Mouse (Mus musculus) heart, postnatal 0 days (tissue): ENCODE measurements around the gene 4930519G04Rik. TPM values are rescaled to one million over a fixed set of nuclear protein-coding genes. Genes with fewer than 3 reads are reported as not detected.
"Not testable (repeated sequence)": the region's sequence is repeated elsewhere in the genome, so short reads cannot be mapped to it uniquely, and the experiment has no call there.

Experiments
- ATAC-seq: fragments of 200-750 bp; cut with Nextera tagmentation; 2 replicates; pipeline ENCODE4 v1.8.0; 2017; ENCODE audit warnings: low read depth, moderate number of reproducible peaks, moderate library complexity; ENCODE audit not compliant: insufficient read depth
- DNase-seq: peaks from one replicate; pipeline ENCODE4 v3.0.0-alpha.2; 2016; ENCODE audit warnings: low spot score
- H3K27ac ChIP-seq: fragments of 300-500 bp; sonication (generic); 2 replicates; pipeline ENCODE4 v1.5.1; 2014; ENCODE audit warnings: low read depth, mild to moderate bottlenecking
- H3K27me3 ChIP-seq: fragments of 300-500 bp; sonication (generic); 2 replicates; pipeline ENCODE4 v1.6.1; 2014; ENCODE audit warnings: low read length, mixed read lengths; ENCODE audit not compliant: control insufficient read depth, insufficient read depth
- H3K36me3 ChIP-seq: fragments of 300-500 bp; sonication (generic); replicated peaks from 2 replicates; pipeline ENCODE4 v1.6.1; 2014; ENCODE audit warnings: low read length, mixed read lengths; ENCODE audit not compliant: control insufficient read depth, insufficient read depth
- H3K4me1 ChIP-seq: fragments of 300-500 bp; sonication (generic); 2 replicates; pipeline ENCODE4 v1.6.1; 2014; ENCODE audit warnings: antibody characterized with exemption; ENCODE audit not compliant: control insufficient read depth, insufficient read depth
- H3K4me2 ChIP-seq: fragments of 300-500 bp; sonication (generic); 2 replicates; pipeline ENCODE4 v1.6.1; 2014; ENCODE audit warnings: low read depth, mild to moderate bottlenecking, low read length, moderate library complexity
- H3K4me3 ChIP-seq: fragments of 300-500 bp; sonication (generic); 2 replicates; pipeline ENCODE4 v1.5.1; 2014; ENCODE audit warnings: low read depth, low read length
- H3K9ac ChIP-seq: fragments of 300-500 bp; sonication (generic); replicated peaks from 2 replicates; pipeline ENCODE4 v1.6.1; 2014; ENCODE audit warnings: low read depth, low read length, mixed read lengths
- H3K9me3 ChIP-seq: fragments of 300-500 bp; sonication (generic); replicated peaks from 2 replicates; pipeline ENCODE4 v1.6.1; 2016; ENCODE audit warnings: low read length; ENCODE audit not compliant: control insufficient read depth
- CTCF ChIP-seq: IDR thresholded peaks from 2 replicates; pipeline ENCODE4 v1.5.1; 2016; ENCODE audit warnings: antibody characterized with exemption, control low read depth, low read depth
- EP300 ChIP-seq: IDR thresholded peaks from 2 replicates; pipeline ENCODE4 v1.6.1; 2016; ENCODE audit warnings: antibody characterized with exemption, low read depth
- WGBS: fragments of 180-500 bp; shearing (Covaris S2); extraction: QIAGEN DNeasy Blood & Tissue Kit; methylation state at CpG from one replicate; pipeline ENCODE4 v1.1.7; 2014; 5-methylcytosine and 5-hydroxymethylcytosine counted together
- polyA plus RNA-seq: library from polyadenylated mRNA; unstranded; fragments of >200 nt; fragmentation: Nextera tagmentation; extraction: Ambion mirVana; gene quantifications from 2 replicates; pipeline ENCODE4 v1.2.1, GENCODE M21; 2015
- total RNA-seq: library from RNA; depleted of rRNA; stranded (reverse); fragments of >200 nt; gene quantifications from 2 replicates; pipeline ENCODE4 v1.2.3, GENCODE M21; 2014; ENCODE audit warnings: low replicate concordance

4930519G04Rik gene
- total and polyA plus RNA-seq, 2 experiments from 2014 or later = not detected

DNA sequence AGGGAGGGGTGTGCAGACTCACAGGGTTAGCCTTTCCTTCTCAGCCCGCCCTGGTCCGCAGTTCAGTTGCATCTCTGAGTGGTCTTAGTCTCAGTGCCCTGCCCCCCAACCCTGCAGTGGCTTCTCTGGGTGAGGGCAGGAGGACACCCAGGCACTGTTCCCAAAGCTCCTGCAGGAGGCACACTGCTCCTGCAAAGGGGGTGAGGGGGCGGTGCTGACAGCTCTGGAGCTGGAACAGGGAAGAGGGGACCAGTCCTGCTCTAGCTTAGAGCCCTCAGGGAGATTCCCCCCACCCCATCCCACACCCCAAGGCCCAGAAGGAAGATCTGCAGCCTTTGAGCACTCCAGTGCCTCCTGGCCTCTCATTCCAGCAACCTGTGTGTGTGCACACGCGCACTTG is 10.8 kb upstream of the 4930519G04Rik start:
- Histone ChIP-seq H3K36me3 (no peaks in the 10 kb centered on the region), H3K27me3 (no peaks in the 10 kb centered on the region), H3K9ac (no peak overlapping the region), H3K9me3 (no peaks in the 10 kb centered on the region), H3K4me2 (no peak overlapping the region), H3K4me3 (no peak overlapping the region), H3K27ac (no peak overlapping the region), H3K4me1 (no peaks in the 10 kb centered on the region)
- WGBS = 73% methylated on average over 5 of the region's 5 CpGs
- ATAC-seq (no peak), DNase-seq (no peak)
- TF ChIP-seq CTCF (no peak), EP300 (no peak)

DNA sequence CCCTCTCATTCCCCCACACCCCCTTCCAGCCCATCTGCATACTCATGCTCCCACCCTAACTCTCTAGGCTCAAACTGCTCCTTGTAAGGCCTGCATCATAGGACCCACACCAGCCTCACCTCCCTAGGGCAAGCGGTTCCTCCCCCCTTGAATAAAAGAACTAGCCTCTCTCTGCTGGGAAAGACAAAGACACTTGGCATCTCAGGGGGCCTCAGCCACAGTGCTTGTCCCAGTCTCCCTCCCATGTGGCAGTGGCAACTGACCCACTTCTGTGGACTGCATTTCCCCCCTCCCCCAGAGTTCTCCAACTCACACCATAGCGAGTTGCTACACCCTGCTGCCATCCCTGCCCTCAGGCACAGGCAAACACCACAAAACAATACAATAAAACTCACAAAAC is 9.1 kb upstream of the 4930519G04Rik start:
- not testable (repeated sequence) for ATAC-seq, H3K27me3 ChIP-seq, H3K36me3 ChIP-seq, H3K9me3 ChIP-seq, H3K4me3 ChIP-seq, DNase-seq, H3K27ac ChIP-seq, H3K4me2 ChIP-seq, H3K4me1 ChIP-seq, H3K9ac ChIP-seq
- WGBS = 61% methylated on average over 2 of the region's 2 CpGs

DNA sequence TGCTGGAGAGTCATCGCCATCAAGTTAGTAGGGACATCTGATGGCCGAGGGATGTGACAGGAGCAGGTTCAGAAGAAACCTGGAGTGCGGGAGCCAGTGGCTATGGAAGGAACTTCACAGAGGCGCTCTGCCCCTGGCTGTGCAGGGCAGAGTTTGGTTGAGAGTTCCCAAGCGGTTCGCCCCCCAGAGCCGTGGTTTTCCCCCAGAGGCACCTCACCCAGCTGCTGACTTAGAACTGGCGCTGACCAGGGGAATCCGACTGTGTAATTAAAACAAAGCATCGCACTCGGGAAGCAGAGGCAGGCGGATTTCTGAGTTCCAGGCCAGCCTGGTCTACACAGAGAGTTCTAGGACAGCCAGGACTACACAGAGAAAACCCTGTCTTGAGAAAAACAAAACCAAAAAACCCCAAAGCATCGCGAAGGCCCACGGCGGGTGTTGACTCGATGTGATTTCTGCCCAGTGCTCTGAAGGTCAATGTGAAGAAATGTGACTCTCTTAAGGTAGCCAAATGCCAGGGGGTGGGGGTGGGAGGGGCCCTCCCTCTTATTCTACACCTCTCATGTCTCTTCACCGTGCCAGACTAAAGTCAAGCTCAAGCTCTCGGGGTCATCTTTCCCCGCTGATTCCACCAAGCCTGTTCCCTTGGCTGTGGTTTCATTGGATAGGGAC is 1.8 kb upstream of the 4930519G04Rik start:
- no peak overlapping the region for H3K4me2 ChIP-seq
- H3K36me3 ChIP-seq = no peaks in the 10 kb centered on the region
- H3K4me3 ChIP-seq = no peak overlapping the region
- no peak overlapping the region for H3K9ac ChIP-seq
- no peak for DNase-seq
- H3K27me3 ChIP-seq = no peaks in the 10 kb centered on the region
- 77% methylated on average over 20 of the region's 20 CpGs for WGBS
- no peaks in the 10 kb centered on the region for H3K4me1 ChIP-seq
- no peak for TF ChIP-seq CTCF
- H3K27ac ChIP-seq = no peak overlapping the region
- no peaks in the 10 kb centered on the region for H3K9me3 ChIP-seq
- 0 out of 2 replicates have a peak, but pooled peaks have one; percentile 30 for ATAC-seq

DNA sequence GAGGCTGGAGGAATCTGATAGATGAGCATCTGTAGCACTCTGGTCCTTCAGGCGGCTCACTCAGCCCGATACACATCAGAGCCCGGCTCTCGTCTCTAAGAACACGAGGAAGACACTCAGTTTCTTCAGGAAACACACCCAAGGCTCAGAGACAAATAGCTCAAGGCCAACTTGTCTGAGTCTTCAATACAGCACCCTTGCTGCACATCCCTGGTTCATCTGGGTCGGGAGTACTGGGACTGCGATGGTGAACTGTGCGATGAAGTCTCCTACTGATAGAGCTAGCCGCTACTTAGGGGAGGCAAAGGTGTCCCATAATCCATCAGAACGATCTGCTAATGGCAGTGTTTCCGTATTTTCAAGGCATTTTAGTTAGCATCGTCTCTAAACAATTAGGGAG is 5.1 kb downstream of the 4930519G04Rik start, which contains the start of gene Gm9936:
Gm9936 (minus strand) TSS at position 101 of the 400 bp plus-strand sequence.
- ATAC-seq (no peak), DNase-seq (no peak)
- Histone ChIP-seq H3K9ac (no peak within 1 kb of the TSS), H3K4me2 (peak within 1 kb of the TSS; percentile 59), H3K27me3 (peaks cover 21% of the 10 kb centered on the region), H3K27ac (no peak within 1 kb of the TSS), H3K9me3 (no peaks in the 10 kb centered on the region), H3K4me1 (no peaks in the 10 kb centered on the region), H3K36me3 (no peaks in the 10 kb centered on the region), H3K4me3 (no peak within 1 kb of the TSS)
- 78% methylated on average over 12 of the region's 12 CpGs for WGBS
- TF ChIP-seq CTCF (no peak), EP300 (no peak)

DNA sequence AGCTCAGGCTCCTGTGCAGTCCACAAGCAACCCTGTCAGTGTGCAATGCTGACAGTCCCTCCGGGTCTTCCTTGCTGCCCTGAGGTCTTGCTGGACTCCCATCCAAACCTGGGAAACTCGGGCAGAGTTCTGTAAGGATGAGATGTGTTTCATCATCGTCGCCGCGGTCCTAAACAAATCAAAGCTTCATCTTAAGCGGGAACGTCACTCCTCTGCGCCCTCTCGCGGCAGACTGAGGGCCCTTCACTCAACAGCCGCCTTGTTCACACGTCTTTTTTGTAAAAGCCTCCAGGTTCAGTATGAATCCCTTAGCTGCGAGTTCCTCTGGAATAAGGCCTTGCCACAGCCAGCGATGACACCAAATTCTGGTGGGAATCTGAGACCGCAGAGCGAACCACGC is 5.8 kb downstream of the 4930519G04Rik start:
- Histone ChIP-seq H3K4me3 (no peak overlapping the region), H3K36me3 (no peaks in the 10 kb centered on the region), H3K4me1 (no peaks in the 10 kb centered on the region), H3K4me2 (peak overlapping the region; percentile 59), H3K27ac (no peak overlapping the region), H3K9ac (no peak overlapping the region), H3K27me3 (peaks cover 21% of the 10 kb centered on the region), H3K9me3 (no peaks in the 10 kb centered on the region)
- DNase-seq = peak; percentile 60
- 6% methylated on average over 18 of the region's 18 CpGs for WGBS
- no peak; the same call in 1 of the 2 replicates for ATAC-seq
- TF ChIP-seq EP300 (no peak), CTCF (peak; percentile 88)

DNA sequence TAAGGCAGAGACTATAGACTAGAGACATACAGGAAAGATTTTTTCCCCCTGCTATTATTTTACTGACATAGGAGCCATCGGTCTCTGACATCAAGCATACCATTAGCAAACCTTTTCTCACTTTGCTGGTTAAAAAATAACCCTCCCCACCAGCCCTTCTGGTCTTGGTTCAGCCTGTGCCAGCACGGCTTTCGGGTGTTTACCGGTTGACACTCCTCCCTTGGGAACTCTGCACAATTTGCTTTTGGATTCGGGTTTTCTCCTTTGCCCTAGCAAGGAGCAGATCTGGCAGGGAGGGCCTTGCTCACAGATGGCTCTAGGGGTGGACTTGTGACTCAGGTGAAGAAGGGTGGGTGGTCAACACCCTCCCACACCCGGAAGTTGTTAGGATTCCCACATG is 8.3 kb downstream of the 4930519G04Rik start:
- Histone ChIP-seq H3K4me3 (no peak overlapping the region), H3K36me3 (no peaks in the 10 kb centered on the region), H3K9ac (no peak overlapping the region), H3K4me2 (no peak overlapping the region), H3K4me1 (no peaks in the 10 kb centered on the region), H3K27me3 (peaks cover 21% of the 10 kb centered on the region), H3K27ac (no peak overlapping the region), H3K9me3 (no peaks in the 10 kb centered on the region)
- no peak for TF ChIP-seq CTCF
- no peak for TF ChIP-seq EP300
- no peak for DNase-seq
- 73% methylated on average over 6 of the region's 6 CpGs for WGBS
- no peak for ATAC-seq
